Mouse (Mus musculus) liver, postnatal 0 days (tissue): ENCODE results near the gene Asns. TPM values are rescaled to one million over a fixed set of nuclear protein-coding genes. Genes with fewer than 3 reads are reported as not detected.

Experiments
- ATAC-seq: fragments of 200-750 bp; cut with Nextera tagmentation; 2 replicates; pipeline ENCODE4 v1.8.0; 2017; ENCODE audit warnings: mild to moderate bottlenecking, moderate library complexity
- DNase-seq: peaks from one replicate; pipeline ENCODE4 v3.0.0-alpha.2; 2016
- H3K27ac ChIP-seq: fragments of 300-500 bp; sonication (generic); 2 replicates; pipeline ENCODE4 v1.5.1; 2014; ENCODE audit warnings: antibody characterized with exemption, moderate library complexity, mild to moderate bottlenecking, low read depth
- H3K27me3 ChIP-seq: fragments of 300-500 bp; sonication (generic); 2 replicates; pipeline ENCODE4 v1.6.1; 2014; ENCODE audit warnings: low read length, control low read depth, mixed read lengths; ENCODE audit not compliant: insufficient read depth
- H3K36me3 ChIP-seq: fragments of 300-500 bp; sonication (generic); replicated peaks from 2 replicates; pipeline ENCODE4 v1.6.1; 2014; ENCODE audit warnings: mild to moderate bottlenecking, control low read depth, low read length, moderate library complexity, mixed read lengths; ENCODE audit not compliant: insufficient read depth
- H3K4me1 ChIP-seq: fragments of 300-500 bp; sonication (generic); 2 replicates; pipeline ENCODE4 v1.6.1; 2014; ENCODE audit warnings: antibody characterized with exemption, mild to moderate bottlenecking, control low read depth; ENCODE audit not compliant: insufficient read depth
- H3K4me2 ChIP-seq: fragments of 300-500 bp; sonication (generic); 2 replicates; pipeline ENCODE4 v1.6.1; 2014; ENCODE audit warnings: low read depth, mild to moderate bottlenecking, low read length, moderate library complexity, mixed read lengths
- H3K4me3 ChIP-seq: fragments of 300-500 bp; sonication (generic); 2 replicates; pipeline ENCODE4 v1.5.1; 2014; ENCODE audit warnings: low read depth, low read length
- H3K9ac ChIP-seq: fragments of 300-500 bp; sonication (generic); replicated peaks from 2 replicates; pipeline ENCODE4 v1.6.1; 2014; ENCODE audit warnings: mild to moderate bottlenecking, moderate library complexity
- H3K9me3 ChIP-seq: fragments of 300-500 bp; sonication (generic); 2 replicates; pipeline ENCODE4 v1.6.1; 2016; ENCODE audit warnings: mild to moderate bottlenecking, control low read depth, low read length, mixed read lengths
- CTCF ChIP-seq: sonication (generic); IDR thresholded peaks from 2 replicates; pipeline ENCODE4 v1.5.1; 2016; ENCODE audit warnings: antibody characterized with exemption, low read depth
- EP300 ChIP-seq: IDR thresholded peaks from 2 replicates; pipeline ENCODE4 v1.6.1; 2016; ENCODE audit warnings: antibody characterized with exemption, low read depth, mild to moderate bottlenecking
- WGBS: fragments of 180-500 bp; shearing (Covaris S2); extraction: QIAGEN DNeasy Blood & Tissue Kit; methylation state at CpG from one replicate; pipeline ENCODE4 v1.1.7; 2014; ENCODE audit not compliant: insufficient replicate concordance; 5-methylcytosine and 5-hydroxymethylcytosine counted together
- polyA plus RNA-seq: library from polyadenylated mRNA; unstranded; fragments of >200 nt; fragmentation: Nextera tagmentation; extraction: Ambion mirVana; gene quantifications from 2 replicates; pipeline ENCODE4 v1.2.1, GENCODE M21; 2015

Gene Asns
- polyA plus RNA-seq, 1 experiment from 2014 or later, result 102 TPM

DNA sequence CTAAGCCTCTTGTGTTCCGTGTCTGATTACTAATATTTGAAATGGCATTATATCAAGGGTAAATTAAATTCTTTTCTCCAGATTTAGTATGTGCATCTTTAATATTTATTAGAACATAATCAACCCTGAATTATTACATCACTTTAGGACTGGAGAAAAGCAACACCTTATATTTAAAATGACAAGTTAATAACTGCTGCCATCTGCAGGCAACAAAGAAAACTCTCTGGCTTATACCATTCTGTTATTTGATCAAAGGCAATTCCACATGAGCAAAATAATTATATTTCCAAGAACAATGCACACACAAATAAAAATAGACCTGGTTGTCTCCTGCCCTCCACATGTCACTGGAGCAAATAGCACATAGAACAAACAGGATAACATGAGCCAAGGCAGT, 36.5 kb downstream of the Asns start:
- no peaks in the 10 kb centered on the region for H3K36me3 ChIP-seq
- no peak for TF ChIP-seq EP300
- no peaks in the 10 kb centered on the region for H3K9me3 ChIP-seq
- no peak overlapping the region for H3K4me3 ChIP-seq
- H3K4me2 ChIP-seq, result no peak overlapping the region
- 85% methylated on average over 1 of the region's 1 CpGs for WGBS
- H3K9ac ChIP-seq, result no peak overlapping the region
- no peak overlapping the region for H3K27ac ChIP-seq
- H3K4me1 ChIP-seq, result no peaks in the 10 kb centered on the region
- no peaks in the 10 kb centered on the region for H3K27me3 ChIP-seq
- ATAC-seq, result no peak
- DNase-seq, result no peak

GRCm38 (mm10) chr6:7648458-7648857, 44.6 kb downstream of the Asns start:
- Histone ChIP-seq H3K36me3 (no peaks in the 10 kb centered on the region), H3K27me3 (no peaks in the 10 kb centered on the region), H3K4me2 (no peak overlapping the region), H3K9ac (no peak overlapping the region), H3K4me1 (no peaks in the 10 kb centered on the region), H3K27ac (no peak overlapping the region), H3K9me3 (no peaks in the 10 kb centered on the region), H3K4me3 (no peak overlapping the region)
- DNase-seq (no peak), ATAC-seq (no peak)
- no peak for TF ChIP-seq CTCF

Other genes starting within 250 kb of the Asns start
- not detected in 2 replicates for gene Tac1, start 138.4 kb downstream of the Asns start, polyA plus RNA-seq
- gene C1galt1, start 151.6 kb upstream of the Asns start, polyA plus RNA-seq, result 3.4 and 3.9 TPM in 2 replicates